Comparison of ENCODE assay signal across 23 mouse cellular contexts in the genomic region with DNA sequence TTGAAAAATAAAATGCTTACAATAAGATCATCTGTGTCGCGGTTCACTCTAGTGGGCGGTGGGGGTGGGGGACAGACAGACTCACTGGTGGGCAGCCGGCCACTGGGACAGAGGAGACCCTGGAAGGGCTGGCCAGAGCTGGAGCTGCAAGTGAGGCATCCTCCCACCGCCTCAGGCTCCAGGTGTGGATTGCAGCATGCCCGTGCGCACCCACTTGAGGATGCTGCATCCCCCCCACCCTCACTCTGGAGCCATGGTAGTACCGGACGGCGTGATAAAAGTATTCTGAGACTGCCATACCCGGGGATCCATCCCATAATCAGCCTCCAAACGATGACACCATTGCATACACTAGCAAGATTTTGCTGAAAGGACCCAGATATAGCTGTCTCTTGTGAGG. TPM values are rescaled to one million over a fixed set of nuclear protein-coding genes. Genes with fewer than 3 reads are reported as not detected.
"Had no signal": no experiment of that assay in that cellular context is flagged by ENCODE, and none has a peak within 500 bp of the region (broad histone marks: within the 10 kb centered on the region; RNA-seq: fewer than 3 reads in every experiment).

No protein-coding gene starts in this region.

- H3K9me3 ChIP-seq: liver, embryonic 13.5 days; liver, embryonic 15.5 days; lung, embryonic 15.5 days; midbrain, embryonic 12.5 days; neural tube, embryonic 12.5 days; stomach, embryonic 15.5 days had no signal

- DNase-seq: liver, embryonic 13.5 days; liver, postnatal 0 days; lung, adult 2 months; lung, postnatal 14 days; lung, postnatal 36 days; right cerebral cortex, postnatal 14 days; thymus, adult 2 months; thymus, postnatal 25 days; thymus, postnatal 4 days had no signal

- H3K4me2 ChIP-seq: liver, embryonic 13.5 days; liver, embryonic 15.5 days; lung, embryonic 15.5 days; midbrain, embryonic 12.5 days; neural tube, embryonic 12.5 days; stomach, embryonic 15.5 days had no signal

- H3K27ac ChIP-seq: liver, embryonic 13.5 days; liver, embryonic 15.5 days; lung, embryonic 15.5 days; macrophage; midbrain, embryonic 12.5 days; neural tube, embryonic 12.5 days; stomach, embryonic 15.5 days; stomach, postnatal 0 days had no signal

- H3K4me3 ChIP-seq: liver, embryonic 13.5 days; liver, embryonic 15.5 days; lung, embryonic 15.5 days; midbrain, embryonic 12.5 days; neural tube, embryonic 12.5 days; stomach, embryonic 15.5 days had no signal

- H3K4me1 ChIP-seq: liver, embryonic 13.5 days; liver, embryonic 15.5 days; lung, embryonic 15.5 days; midbrain, embryonic 12.5 days; neural tube, embryonic 12.5 days; stomach, embryonic 15.5 days had no signal

- ATAC-seq: liver, postnatal 0 days; lung, postnatal 0 days; midbrain, embryonic 16.5 days had no signal

- H3K9ac ChIP-seq: liver, embryonic 13.5 days; liver, embryonic 15.5 days; liver, postnatal 0 days; lung, embryonic 15.5 days; midbrain, embryonic 12.5 days; neural tube, embryonic 12.5 days; stomach, embryonic 15.5 days had no signal

- H3K27me3 ChIP-seq: liver, embryonic 13.5 days; liver, embryonic 15.5 days; lung, embryonic 15.5 days; midbrain, embryonic 12.5 days; neural tube, embryonic 12.5 days; stomach, embryonic 15.5 days had no signal

RNA-seq across cellular contexts. Expression of gene 9130409I23Rik, which starts 39.0 kb away (rescaled TPM):
- total RNA-seq: megakaryocyte, adult 5-6 weeks; megakaryocyte-erythroid progenitor cell, adult 5-6 weeks; neutrophil, adult 5-6 weeks had no signal
- polyA plus RNA-seq: liver, embryonic 13.5 days; lung, adult 2 months; lung, embryonic 15.5 days; lung, postnatal 0 days; macrophage; midbrain, embryonic 12.5 days; midbrain, embryonic 16.5 days; neural tube, embryonic 12.5 days; neural tube, embryonic 14.5 days; stomach, embryonic 15.5 days; testis, adult 2 months had no signal
